Mouse (Mus musculus) layer of hippocampus, postnatal 14 days (tissue): Measurements from ENCODE around the gene Il17a. TPM values are rescaled to one million over a fixed set of nuclear protein-coding genes. Genes with fewer than 3 reads are reported as not detected.

Experiments
- microRNA-seq, 2 experiments: library from miRNA; unstranded; fragments of <30 nt; microRNA quantifications; one replicate each; pipeline ENCODE4 v1.2.0; 2021
- total RNA-seq, 2 experiments: library from RNA; stranded (reverse); gene quantifications; 2 replicates each; pipeline ENCODE4 v1.2.3; 2021

The Il17a gene
- total RNA-seq, 2 experiments from 2014 or later = not detected

Small RNAs within 50 kb of the gene (microRNA-seq; reads per million reads assigned to microRNA genes)
- 0 to 0.23 reads per million in 2 experiments for gene Mir133b

Other genes with a start within 250 kb of the Il17a start
- gene Pkhd1, start 112.8 kb upstream of the Il17a start, total RNA-seq = under 1 TPM; 0.05 to 0.18 TPM
- under 1 TPM; 0.55 to 0.95 TPM for gene Il17f, start 59.7 kb downstream of the Il17a start, total RNA-seq
- gene Mcm3, start 89.4 kb downstream of the Il17a start, total RNA-seq = 1 to 10 TPM; 5.0 to 6.2 TPM
- 100 to 1,000 TPM; 153 to 156 TPM for gene Paqr8, start 159.7 kb downstream of the Il17a start, total RNA-seq
- 1 to 10 TPM; 2.2 to 2.7 TPM for gene Efhc1, start 220.7 kb downstream of the Il17a start, total RNA-seq